ENCODE assay signal across 11 mouse cellular contexts in genomic region chr3:127628311-127629184, GRCm38 (mm10). TPM values are rescaled to one million over a fixed set of nuclear protein-coding genes. Genes with fewer than 3 reads are reported as not detected.
A peak's percentile ranks its signal among the peaks of the same experiment; 100 is the strongest.
DNase-seq lines count a peak whose midpoint lies in the region; ATAC-seq lines count a peak whose summit lies in the region.
"Had no signal": no experiment of that assay in that cellular context is flagged by ENCODE, and none has a peak within 500 bp of the region (broad histone marks: within the 10 kb centered on the region; RNA-seq: fewer than 3 reads in every experiment).

No protein-coding gene starts in this region.

- no peak for DNase-seq in kidney, postnatal 10 days
- peak; percentile 72 for DNase-seq in embryo, embryonic 10 days (ENCODE audit: low spot score)
- peak; percentile 57 for DNase-seq in midbrain, embryonic 14.5 days
- no peak for DNase-seq in c-Kit-positive CD71-positive TER-119-positive erythroid progenitor cells, embryonic 14.5 days (ENCODE audit: low spot score)
- DNase-seq in urinary bladder, postnatal 14 days (ENCODE audit: low spot score), result no peak
- no peak for DNase-seq in left cerebral cortex, postnatal 4 days
- DNase-seq: cerebellum, adult 8-10 months had no signal

- H3K27ac ChIP-seq in kidney, embryonic 15.5 days, result no peak overlapping the region
- peak overlapping the region; percentile 67 for H3K27ac ChIP-seq in forebrain, embryonic 15.5 days (replicated peaks)
- H3K27ac ChIP-seq in midbrain, embryonic 14.5 days (replicated peaks; ENCODE audit: low read depth, low read length), result no peak overlapping the region

- intact Hi-C loops in left cerebral cortex, postnatal 4 days (cut with DNase I), result no loop called here

- no peaks in the 10 kb centered on the region for H3K36me3 ChIP-seq in kidney, embryonic 15.5 days
- no peaks in the 10 kb centered on the region for H3K36me3 ChIP-seq in forebrain, embryonic 15.5 days
- no peaks in the 10 kb centered on the region for H3K36me3 ChIP-seq in midbrain, embryonic 14.5 days (ENCODE audit: control insufficient read depth, insufficient read depth, low read length)

- H3K9ac ChIP-seq in kidney, embryonic 15.5 days, result no peak overlapping the region
- no peak overlapping the region; the same call in 1 of the 2 replicates for H3K9ac ChIP-seq in forebrain, embryonic 15.5 days (replicated peaks)
- no peak overlapping the region for H3K9ac ChIP-seq in midbrain, embryonic 14.5 days (replicated peaks; ENCODE audit: low read length)

- H3K4me2 ChIP-seq in kidney, embryonic 15.5 days, result 0 out of 2 replicates have a peak overlapping the region, but pooled peaks have one; percentile 12
- peak overlapping the region; percentile 33 for H3K4me2 ChIP-seq in forebrain, embryonic 15.5 days (replicated peaks)
- H3K4me2 ChIP-seq in midbrain, embryonic 14.5 days (ENCODE audit: low read length), result peak overlapping the region; percentile 34

- no peaks in the 10 kb centered on the region for H3K9me3 ChIP-seq in kidney, embryonic 15.5 days (replicated peaks)
- no peaks in the 10 kb centered on the region for H3K9me3 ChIP-seq in forebrain, embryonic 15.5 days
- no peaks in the 10 kb centered on the region for H3K9me3 ChIP-seq in midbrain, embryonic 14.5 days (ENCODE audit: control insufficient read depth, low read length)

- 2% methylated on average over 37 of the region's 37 CpGs for WGBS in kidney, embryonic 15.5 days
- WGBS in forebrain, embryonic 15.5 days, result 10% methylated on average over 37 of the region's 37 CpGs
- WGBS in midbrain, embryonic 14.5 days, result 2% methylated on average over 37 of the region's 37 CpGs

- peaks cover 43% of the 10 kb centered on the region for H3K4me1 ChIP-seq in kidney, embryonic 15.5 days
- H3K4me1 ChIP-seq in forebrain, embryonic 15.5 days, result peaks cover 57% of the 10 kb centered on the region
- peaks cover 43% of the 10 kb centered on the region; the same call in 1 of the 2 replicates for H3K4me1 ChIP-seq in midbrain, embryonic 14.5 days (ENCODE audit: control insufficient read depth, insufficient read depth, low read length)

- peaks cover 95% of the 10 kb centered on the region for H3K27me3 ChIP-seq in kidney, embryonic 15.5 days
- peaks cover 30% of the 10 kb centered on the region for H3K27me3 ChIP-seq in forebrain, embryonic 15.5 days
- peaks cover 81% of the 10 kb centered on the region for H3K27me3 ChIP-seq in midbrain, embryonic 14.5 days (ENCODE audit: control insufficient read depth, insufficient read depth, low read length)

- ATAC-seq in kidney, embryonic 15.5 days (replicated peaks; ENCODE audit: low FRiP score), result no peak
- no peak for ATAC-seq in forebrain, embryonic 15.5 days (replicated peaks)
- no peak for ATAC-seq in midbrain, embryonic 14.5 days (ENCODE audit: low FRiP score, low TSS enrichment)

- 0 out of 2 replicates have a peak overlapping the region, but pooled peaks have one; percentile 6 for H3K4me3 ChIP-seq in kidney, embryonic 15.5 days (replicated peaks)
- peak overlapping the region; percentile 13; the same call in 1 of the 2 replicates for H3K4me3 ChIP-seq in forebrain, embryonic 15.5 days
- no peak overlapping the region for H3K4me3 ChIP-seq in midbrain, embryonic 14.5 days (replicated peaks; ENCODE audit: low read depth, low read length)

RNA-seq across cellular contexts. Expression of gene Neurog2, which starts 4.4 kb away (rescaled TPM):
- not detected in 2 replicates for polyA plus RNA-seq in kidney, embryonic 15.5 days (2015; fragmentation: Nextera tagmentation; extraction: Ambion mirVana)
- polyA plus RNA-seq in forebrain, embryonic 15.5 days (2015; fragmentation: Nextera tagmentation; extraction: Ambion mirVana), result 89.7 and 111 TPM in 2 replicates
- polyA plus RNA-seq in midbrain, embryonic 14.5 days (2014; fragmentation: Nextera tagmentation; extraction: Ambion mirVana), result 10.0 and 18.6 TPM in 2 replicates
- total RNA-seq in left cerebral cortex, postnatal 4 days (2021), result under 1 TPM; 0.38 to 0.40 TPM
- polyA plus RNA-seq: large intestine, adult 2 months; lung, embryonic 16.5 days had no signal

Comparison
In these comparisons a context has a peak if more than half of its experiments do, and no peak if none do; other contexts are left out.
1. DNase-seq: peak in embryo, embryonic 10 days (single experiment) and midbrain, embryonic 14.5 days (single experiment); none in kidney, postnatal 10 days (single experiment), c-Kit-positive CD71-positive TER-119-positive erythroid progenitor cells, embryonic 14.5 days (single experiment), urinary bladder, postnatal 14 days (single experiment) and left cerebral cortex, postnatal 4 days (single experiment).
2. RNA of gene Neurog2, which starts 4.4 kb away (polyA plus RNA-seq): 89.7 to 111 TPM in forebrain, embryonic 15.5 days and 10.0 to 18.6 TPM in midbrain, embryonic 14.5 days; not detected in kidney, embryonic 15.5 days; every median in the first group is over 10 times any median in the second.
3. Peak in every context shown above with its lines, with median percentiles within 50 percentile points of each other: H3K4me2 ChIP-seq.